Mouse (Mus musculus) left cerebral cortex, adult 2 months (tissue): ENCODE measurements at regions not wholly inside any gene's neighbourhood (a gene's known extent, or its start where the extent isn't known, plus 50 kb on each side); places are given as distances from the start of the nearest gene placed in this dataset.

Experiments
- DNase-seq, 2 experiments: peaks; one replicate each; pipeline ENCODE4 v3.0.0; 2021 to 2022; ENCODE audit warnings: low spot score in 2 of 2, mixed read lengths in 1 of 2; ENCODE audit errors: extremely low spot score in 1 of 2
- H3K27ac ChIP-seq: fragments of 200-600 bp; 2 replicates; pipeline ENCODE4 v1.8.1; 2022
- H3K4me3 ChIP-seq: fragments of 200-600 bp; 2 replicates; pipeline ENCODE4 v1.8.1; 2022
- CTCF ChIP-seq: fragments of 200-600 bp; IDR thresholded peaks from 2 replicates; pipeline ENCODE4 v1.8.1; 2022; ENCODE audit warnings: antibody characterized with exemption, mild to moderate bottlenecking, moderate library complexity
- intact Hi-C: fragments of 180-260 bp; cut with DNase I; formaldehyde crosslinking; loops from one replicate; pipeline ENCODE4 v1.15.1; 2025

DNA sequence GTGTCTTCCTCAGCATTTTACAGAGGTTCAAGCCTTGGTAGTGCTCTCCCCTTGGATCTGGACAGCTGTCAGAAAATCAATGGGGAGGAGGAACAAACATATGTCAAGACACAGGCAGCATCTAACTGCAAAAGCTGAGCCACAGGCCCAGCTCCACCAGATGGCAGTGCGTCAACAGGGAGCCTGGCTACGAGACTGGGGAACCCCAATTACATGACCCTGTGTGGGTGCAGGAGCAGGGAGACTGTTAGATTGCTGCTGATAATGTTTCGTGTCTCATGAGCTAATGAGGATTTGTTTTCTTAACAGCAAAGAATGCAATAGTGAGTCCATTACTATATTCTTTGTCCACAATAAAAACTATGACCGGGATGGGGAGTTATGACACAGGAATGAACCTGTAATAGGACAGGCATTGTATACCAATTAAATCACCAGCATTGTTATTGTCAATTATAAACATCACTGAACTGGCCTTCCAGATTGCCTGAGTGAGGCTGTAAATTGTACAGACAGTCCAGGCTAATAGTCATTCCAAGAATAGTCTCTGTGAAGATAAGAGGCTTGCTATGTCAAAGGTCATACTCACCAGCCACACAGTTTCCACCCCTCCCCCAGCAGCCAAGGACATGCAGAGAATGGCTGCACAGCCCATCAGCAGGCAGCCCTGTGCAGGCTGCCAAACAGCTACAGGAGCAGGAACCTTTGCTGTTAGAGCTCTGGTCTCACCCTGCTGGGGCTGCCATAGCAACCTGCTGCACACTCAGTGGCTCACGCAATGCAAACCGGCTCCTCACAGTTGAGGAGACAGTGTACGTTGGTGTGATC is 58.8 kb upstream of the Barx2 start:
- DNase-seq, result peak; percentile 68 to 74
- intact Hi-C loops, result loop anchor here (1.0 to 5.0 kb wide), 4 partner anchors 45 to 265 kb away; no protein-coding TSS in a partner anchor
- H3K27ac ChIP-seq, result no peak overlapping the region
- H3K4me3 ChIP-seq, result no peak overlapping the region
- peak; percentile 94 for TF ChIP-seq CTCF

DNA sequence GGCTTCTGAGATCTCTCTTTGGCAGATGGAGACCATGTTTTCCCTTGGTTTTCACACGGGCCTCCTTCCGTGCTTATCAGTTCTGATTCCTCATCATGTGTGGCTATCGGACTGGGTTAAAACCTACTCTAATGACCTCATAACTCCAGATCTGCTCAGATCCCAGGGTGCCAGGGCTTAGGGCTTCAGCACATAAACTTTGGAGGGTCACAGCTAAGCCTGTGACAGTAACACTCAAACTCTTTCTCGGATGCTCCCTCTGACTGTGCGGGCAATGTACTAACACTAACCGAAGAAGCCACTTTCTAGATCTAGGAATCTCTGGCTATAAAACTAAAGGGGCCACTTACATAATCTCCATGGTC is 59.3 kb upstream of the Barx2 start:
- Histone ChIP-seq H3K4me3 (no peak overlapping the region), H3K27ac (no peak overlapping the region)
- intact Hi-C loops, result loop anchor here (1.0 to 5.0 kb wide), 4 partner anchors 45 to 265 kb away; no protein-coding TSS in a partner anchor
- no peak for DNase-seq
- TF ChIP-seq CTCF, result no peak

- H3K4me3 ChIP-seq, result no peak overlapping the region
- intact Hi-C loops, result no loop called here
- no peak overlapping the region for H3K27ac ChIP-seq
- no peak for TF ChIP-seq CTCF
- no peak for DNase-seq
Observed at GRCm38 (mm10) chr9:31976191-31976590, 62.9 kb upstream of the Barx2 start.

- no peak for TF ChIP-seq CTCF
- DNase-seq, result no peak
- intact Hi-C loops, result no loop called here
- Histone ChIP-seq H3K27ac (no peak overlapping the region), H3K4me3 (no peak overlapping the region)
Observed at GRCm38 (mm10) chr9:31978071-31978470, 64.8 kb upstream of the Barx2 start.

- intact Hi-C loops, result no loop called here
- no peak overlapping the region for H3K4me3 ChIP-seq
- TF ChIP-seq CTCF, result no peak
- no peak for DNase-seq
- H3K27ac ChIP-seq, result no peak overlapping the region
Observed at GRCm38 (mm10) chr9:31979211-31979610, 65.9 kb upstream of the Barx2 start.

- H3K4me3 ChIP-seq, result no peak overlapping the region
- intact Hi-C loops, result no loop called here
- H3K27ac ChIP-seq, result no peak overlapping the region
- no peak for DNase-seq
- TF ChIP-seq CTCF, result no peak
Observed at GRCm38 (mm10) chr9:31980459-31980858, 67.2 kb upstream of the Barx2 start.

DNA sequence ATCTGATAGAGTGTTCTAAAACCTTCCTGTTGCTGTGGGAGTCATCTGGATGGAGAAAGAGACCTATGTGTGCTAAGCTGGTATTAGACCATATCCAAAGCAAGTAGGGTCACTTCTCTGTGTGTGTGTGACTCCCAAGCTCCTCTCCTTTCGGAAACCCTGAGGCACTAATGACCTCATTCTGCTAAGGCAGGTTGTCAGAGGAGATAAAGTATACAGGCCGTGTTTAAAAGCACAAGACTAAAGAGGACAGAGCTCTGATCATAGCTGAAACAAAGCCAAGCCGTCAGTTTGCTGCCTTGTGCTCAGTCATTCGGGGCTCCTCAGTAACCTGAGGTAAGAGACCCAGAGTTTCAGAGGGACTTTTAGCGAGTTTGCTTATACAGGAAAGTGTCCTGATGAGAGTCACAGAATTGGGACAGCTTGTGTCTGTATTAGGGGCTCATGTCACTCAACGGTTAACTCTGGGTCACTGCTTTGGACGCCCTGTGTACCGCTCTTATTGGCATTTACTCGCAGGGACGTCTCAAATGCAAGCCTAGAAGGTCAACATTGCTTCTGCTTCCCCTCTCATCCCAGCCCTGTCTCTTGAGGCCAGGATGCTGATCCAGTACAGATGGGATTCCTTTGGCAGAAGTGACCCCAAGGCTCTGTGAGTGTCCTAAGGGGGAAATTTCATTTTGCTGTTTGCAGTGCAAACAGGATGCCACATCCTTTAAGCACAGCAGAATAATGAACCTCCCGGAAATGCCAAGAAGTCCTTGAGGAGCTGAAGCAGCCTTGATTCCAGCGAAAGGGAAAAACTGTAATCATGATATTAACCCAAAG is 70.7 kb upstream of the Barx2 start:
- Histone ChIP-seq H3K4me3 (no peak overlapping the region), H3K27ac (no peak overlapping the region)
- no peak for TF ChIP-seq CTCF
- intact Hi-C loops, result no loop called here
- DNase-seq, result no peak

DNA sequence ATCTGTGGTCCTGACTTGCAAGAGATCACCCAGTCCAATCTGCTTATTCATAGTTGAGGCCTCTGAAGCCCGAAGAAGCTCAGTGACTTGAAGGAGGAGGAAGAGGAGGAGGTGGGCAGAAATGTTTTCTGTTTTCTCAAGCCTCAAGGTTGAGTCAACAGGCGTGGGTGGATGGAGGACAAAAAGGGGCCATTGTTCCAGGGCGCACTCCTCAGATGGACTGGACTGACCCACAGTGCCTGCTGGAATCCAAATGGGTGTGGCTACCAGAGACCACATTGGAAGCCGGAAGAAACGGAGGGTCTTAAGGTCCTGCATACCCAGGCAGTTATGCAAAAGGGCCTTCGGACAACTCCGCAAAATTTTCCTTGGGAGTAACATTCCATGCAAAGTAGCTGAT is 75.6 kb upstream of the Barx2 start:
- no peak overlapping the region for H3K27ac ChIP-seq
- DNase-seq, result no peak
- H3K4me3 ChIP-seq, result no peak overlapping the region
- TF ChIP-seq CTCF, result no peak
- intact Hi-C loops, result no loop called here

DNA sequence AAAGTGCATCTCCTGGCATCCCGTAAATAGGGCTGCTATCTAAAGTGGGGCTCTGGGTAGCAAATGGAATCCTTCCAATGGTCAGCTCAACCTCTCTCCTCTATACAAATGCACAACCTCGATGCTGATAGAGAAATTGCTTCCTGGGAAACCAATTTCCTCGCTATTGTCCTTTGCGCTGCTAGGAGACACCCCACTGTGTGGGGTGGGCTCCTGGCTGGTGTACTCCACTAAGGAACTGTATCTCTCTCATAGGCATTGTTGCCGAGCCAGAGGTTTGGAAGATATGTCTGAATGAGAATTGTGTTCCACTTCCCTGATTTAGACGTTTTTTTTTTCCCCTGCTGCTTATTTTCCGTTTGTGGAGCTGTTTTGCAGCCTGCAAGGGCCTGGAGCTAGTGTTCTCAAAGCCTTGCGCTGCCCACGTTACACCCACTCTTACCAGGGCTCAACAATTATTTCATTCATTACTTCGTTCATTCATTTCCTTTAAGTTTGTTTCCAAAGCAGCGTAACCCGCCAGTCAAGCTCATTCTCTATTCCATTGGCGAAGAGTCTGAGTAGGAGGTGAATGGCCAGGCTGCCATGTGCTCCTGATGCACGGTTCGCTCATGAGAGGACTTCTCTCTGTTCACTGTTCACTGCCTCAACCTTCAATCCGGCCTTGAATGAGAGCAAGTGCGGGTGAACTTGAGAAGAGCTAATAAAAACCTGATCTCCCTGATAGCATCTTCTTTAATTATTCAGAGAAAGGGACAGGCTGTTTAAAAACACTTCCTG is 76.5 kb upstream of the Barx2 start:
- no peak for TF ChIP-seq CTCF
- no peak overlapping the region for H3K4me3 ChIP-seq
- intact Hi-C loops, result no loop called here
- DNase-seq, result peak in 1 of 2 experiments; percentile 24
- H3K27ac ChIP-seq, result no peak overlapping the region

DNA sequence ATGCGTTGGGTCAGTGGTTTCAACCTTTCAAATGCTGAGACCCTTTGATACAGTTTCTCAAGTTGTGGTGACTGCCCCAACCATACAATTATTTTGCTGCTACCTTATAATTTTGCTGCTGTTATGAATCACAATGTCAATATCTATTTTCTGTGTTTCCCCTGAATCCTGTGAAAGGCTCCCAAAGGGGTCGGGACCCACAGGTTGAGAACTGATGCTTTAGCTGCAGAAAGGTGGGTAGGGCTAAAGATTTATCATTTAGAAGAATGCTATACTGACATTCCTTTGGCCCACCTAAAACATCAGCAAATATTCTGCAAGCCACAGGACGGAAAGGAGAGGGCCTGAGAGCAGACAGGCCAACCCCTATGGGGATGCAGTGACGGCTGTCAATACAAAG is 77.2 kb upstream of the Barx2 start:
- no peak overlapping the region for H3K4me3 ChIP-seq
- no peak for TF ChIP-seq CTCF
- no peak for DNase-seq
- no peak overlapping the region for H3K27ac ChIP-seq
- intact Hi-C loops, result no loop called here

DNA sequence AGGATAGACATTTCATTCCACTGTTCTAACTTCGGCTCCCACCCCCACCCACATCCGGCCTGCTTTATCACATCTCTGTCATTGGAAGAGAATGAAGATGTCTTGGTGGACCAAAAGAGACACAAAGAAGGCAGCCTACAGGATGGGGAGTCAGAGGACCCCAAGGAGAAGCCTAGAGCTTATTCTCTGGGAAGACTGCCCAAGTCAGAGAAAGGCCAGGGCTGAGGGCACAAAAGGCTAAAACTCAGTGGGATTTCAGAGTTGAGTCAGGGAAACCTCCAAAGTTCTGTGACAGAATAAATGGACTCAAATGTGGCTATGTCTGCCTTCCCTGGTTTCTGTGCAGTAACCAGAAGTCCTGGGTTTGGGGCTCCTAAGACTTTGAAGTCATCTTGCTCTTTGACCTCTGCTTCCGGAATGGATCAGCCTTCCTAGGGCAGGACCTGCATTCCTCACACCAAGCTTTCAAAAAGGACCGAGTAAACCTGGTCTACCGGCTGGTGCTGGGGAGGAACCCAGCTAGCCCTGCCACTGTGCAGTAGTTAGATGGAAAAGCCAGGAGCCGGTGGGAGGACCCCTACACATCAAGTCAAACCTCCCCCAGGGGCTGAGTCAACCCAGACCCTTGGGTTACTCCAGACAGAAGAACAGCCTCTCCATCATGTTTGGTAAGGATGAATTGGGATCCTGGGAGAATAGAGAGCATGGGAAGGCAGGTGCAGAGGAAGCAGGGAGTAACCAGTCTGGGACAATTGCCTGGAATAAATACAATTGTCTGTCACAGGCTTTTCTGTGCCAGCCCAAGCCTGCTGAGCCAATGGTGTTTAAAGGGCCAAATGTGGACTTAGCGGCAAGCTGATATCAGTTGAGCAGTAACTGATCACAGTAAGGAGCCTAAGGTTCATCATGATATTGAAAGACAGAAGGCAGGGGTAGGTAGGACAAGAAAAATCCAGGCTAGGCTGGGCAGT is 80.7 kb upstream of the Barx2 start:
- Histone ChIP-seq H3K27ac (no peak overlapping the region), H3K4me3 (no peak overlapping the region)
- no peak for TF ChIP-seq CTCF
- intact Hi-C loops, result no loop called here
- DNase-seq, result no peak
